ENCODE assay signal across 33 mouse cellular contexts in the genomic region with DNA sequence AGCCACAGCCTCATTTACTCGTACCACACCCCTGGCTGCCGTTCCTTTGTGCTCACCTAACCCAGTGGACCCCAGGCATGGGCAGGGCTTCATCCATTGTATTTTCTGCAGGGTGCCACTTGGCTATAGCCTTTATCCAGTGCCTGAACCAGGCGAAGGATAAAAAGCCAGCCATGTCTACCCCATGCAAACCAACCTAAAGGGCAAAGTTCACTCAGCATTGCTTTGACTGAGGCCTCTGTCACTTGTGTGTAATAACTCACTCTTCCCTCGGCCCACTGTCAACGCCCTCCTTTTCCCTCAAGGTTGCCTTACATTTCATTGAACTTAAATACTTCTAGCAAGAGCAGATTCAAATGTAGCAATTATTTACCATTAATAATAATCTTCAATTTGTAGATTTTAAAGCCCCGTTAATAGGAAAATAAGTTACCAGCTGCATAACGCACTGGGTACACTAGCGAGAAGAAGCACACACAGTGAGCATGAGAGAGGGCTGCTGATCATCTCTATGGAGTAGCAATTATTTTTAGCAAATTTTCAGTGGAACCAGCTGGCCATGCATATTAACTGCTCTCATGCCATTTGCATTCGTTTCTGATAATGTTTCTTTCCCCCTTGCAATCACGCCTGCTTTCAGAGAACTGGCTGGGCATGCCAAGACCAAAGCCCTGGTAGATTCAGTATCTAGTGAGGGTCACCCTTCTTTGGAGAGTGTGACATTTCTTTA. TPM values are rescaled to one million over a fixed set of nuclear protein-coding genes. Genes with fewer than 3 reads are reported as not detected.
DNase-seq lines count a peak whose midpoint lies in the region; ATAC-seq and TF ChIP-seq lines count a peak whose summit lies in the region.
"Had no signal": no experiment of that assay in that cellular context is flagged by ENCODE, and none has a peak within 500 bp of the region (broad histone marks: within the 10 kb centered on the region; RNA-seq: fewer than 3 reads in every experiment).

No protein-coding gene starts in this region.

- ATAC-seq in forebrain, embryonic 13.5 days = no peak
- ATAC-seq in neural tube, embryonic 13.5 days (ENCODE audit: low read depth) = no peak
- ATAC-seq in granulocyte monocyte progenitor cell, adult 5-6 weeks (replicated peaks; ENCODE audit: poor library complexity, severe bottlenecking) = no peak
- no peak for ATAC-seq in erythroblast, adult 5-6 weeks (replicated peaks; ENCODE audit: low FRiP score, poor library complexity, severe bottlenecking)
- ATAC-seq: midbrain, embryonic 15.5 days had no signal

- H3K9ac ChIP-seq in forebrain, embryonic 13.5 days = no peak overlapping the region
- H3K9ac ChIP-seq in neural tube, embryonic 13.5 days = no peak overlapping the region
- H3K9ac ChIP-seq: embryonic facial prominence, embryonic 13.5 days; heart, embryonic 13.5 days; limb, embryonic 12.5 days; liver, embryonic 15.5 days; lung, embryonic 14.5 days; midbrain, embryonic 15.5 days had no signal

- H3K4me3 ChIP-seq in forebrain, embryonic 13.5 days = no peak overlapping the region
- no peak overlapping the region for H3K4me3 ChIP-seq in forebrain, embryonic 10.5 days
- H3K4me3 ChIP-seq in neural tube, embryonic 13.5 days = no peak overlapping the region
- no peak overlapping the region for H3K4me3 ChIP-seq in layer of hippocampus, adult 2 months
- no peak overlapping the region for H3K4me3 ChIP-seq in heart, embryonic 10.5 days
- H3K4me3 ChIP-seq: embryonic facial prominence, embryonic 13.5 days; erythroblast, embryonic 14.5 days; heart, adult 2 months; heart, embryonic 13.5 days; left cerebral cortex, adult 2 months; limb, embryonic 12.5 days; liver, embryonic 15.5 days; midbrain, embryonic 10.5 days; midbrain, embryonic 15.5 days had no signal

- H3K27me3 ChIP-seq in forebrain, embryonic 13.5 days = peaks cover 6% of the 10 kb centered on the region; the same call in 1 of the 2 replicates
- H3K27me3 ChIP-seq in forebrain, embryonic 10.5 days (ENCODE audit: poor library complexity, severe bottlenecking) = no peaks in the 10 kb centered on the region
- H3K27me3 ChIP-seq in neural tube, embryonic 13.5 days = no peaks in the 10 kb centered on the region
- H3K27me3 ChIP-seq in heart, embryonic 10.5 days (ENCODE audit: insufficient read depth, poor library complexity, severe bottlenecking) = 0 out of 2 replicates have a peak, but pooled peaks cover 5% of the 10 kb centered on the region
- H3K27me3 ChIP-seq: embryonic facial prominence, embryonic 13.5 days; heart, embryonic 13.5 days; limb, embryonic 12.5 days; liver, embryonic 15.5 days; midbrain, embryonic 15.5 days had no signal

- no peaks in the 10 kb centered on the region for H3K9me3 ChIP-seq in forebrain, embryonic 13.5 days (replicated peaks)
- no peaks in the 10 kb centered on the region for H3K9me3 ChIP-seq in forebrain, embryonic 10.5 days
- H3K9me3 ChIP-seq in neural tube, embryonic 13.5 days = no peaks in the 10 kb centered on the region
- no peaks in the 10 kb centered on the region for H3K9me3 ChIP-seq in heart, embryonic 10.5 days
- H3K9me3 ChIP-seq: embryonic facial prominence, embryonic 13.5 days; heart, embryonic 13.5 days; limb, embryonic 12.5 days; liver, embryonic 15.5 days; midbrain, embryonic 10.5 days; midbrain, embryonic 15.5 days had no signal

- H3K4me1 ChIP-seq in forebrain, embryonic 13.5 days = peaks cover 49% of the 10 kb centered on the region
- peaks cover 24% of the 10 kb centered on the region for H3K4me1 ChIP-seq in forebrain, embryonic 10.5 days
- H3K4me1 ChIP-seq in neural tube, embryonic 13.5 days (replicated peaks) = peaks cover 55% of the 10 kb centered on the region
- no peaks in the 10 kb centered on the region for H3K4me1 ChIP-seq in heart, embryonic 10.5 days
- H3K4me1 ChIP-seq: liver, embryonic 15.5 days had no signal

- 65% methylated on average over 10 of the region's 10 CpGs for WGBS in forebrain, embryonic 13.5 days
- 80% methylated on average over 10 of the region's 10 CpGs for WGBS in forebrain, embryonic 10.5 days
- 48% methylated on average over 10 of the region's 10 CpGs for whole genome bisulfite sequencing in neural tube, embryonic 13.5 days
- WGBS in heart, embryonic 10.5 days = 81% methylated on average over 10 of the region's 10 CpGs

- TF ChIP-seq CTCF in layer of hippocampus, adult 2 months (conservative IDR thresholded peaks at IDR 0.05) = no peak

- no peaks in the 10 kb centered on the region for H3K36me3 ChIP-seq in forebrain, embryonic 13.5 days (ENCODE audit: poor library complexity, severe bottlenecking)
- H3K36me3 ChIP-seq in forebrain, embryonic 10.5 days (replicated peaks) = no peaks in the 10 kb centered on the region
- H3K36me3 ChIP-seq in neural tube, embryonic 13.5 days = no peaks in the 10 kb centered on the region
- no peaks in the 10 kb centered on the region for H3K36me3 ChIP-seq in heart, embryonic 10.5 days
- H3K36me3 ChIP-seq: embryonic facial prominence, embryonic 13.5 days; G1E; heart, embryonic 13.5 days; limb, embryonic 12.5 days; liver, embryonic 15.5 days; midbrain, embryonic 10.5 days; midbrain, embryonic 15.5 days had no signal

- no peak overlapping the region for H3K4me2 ChIP-seq in forebrain, embryonic 13.5 days
- no peak overlapping the region for H3K4me2 ChIP-seq in neural tube, embryonic 13.5 days
- H3K4me2 ChIP-seq: embryonic facial prominence, embryonic 13.5 days; heart, embryonic 13.5 days; limb, embryonic 12.5 days; liver, embryonic 15.5 days; lung, embryonic 14.5 days; midbrain, embryonic 15.5 days had no signal

- H3K27ac ChIP-seq in forebrain, embryonic 13.5 days = peak overlapping the region; percentile 46
- H3K27ac ChIP-seq in forebrain, embryonic 10.5 days = no peak overlapping the region
- 0 out of 2 replicates have a peak overlapping the region, but pooled peaks have one; percentile 34 for H3K27ac ChIP-seq in neural tube, embryonic 13.5 days (replicated peaks)
- H3K27ac ChIP-seq in layer of hippocampus, adult 2 months = peak overlapping the region; percentile 93
- H3K27ac ChIP-seq in heart, embryonic 10.5 days = no peak overlapping the region
- H3K27ac ChIP-seq: embryonic facial prominence, embryonic 13.5 days; heart, adult 2 months; heart, embryonic 13.5 days; left cerebral cortex, adult 2 months; limb, embryonic 12.5 days; liver, embryonic 15.5 days; midbrain, embryonic 10.5 days; midbrain, embryonic 15.5 days had no signal

- DNase-seq in forebrain, embryonic 10.5 days (ENCODE audit: extremely low spot score, low spot score) = no peak
- no peak for DNase-seq in neural tube, embryonic 10.5 days (ENCODE audit: extremely low spot score, low spot score)
- peak; percentile 49 to 67 for DNase-seq in layer of hippocampus, adult 2 months (ENCODE audit: low spot score in 2 of 2)
- no peak for DNase-seq in heart, embryonic 10.5 days (ENCODE audit: low spot score)
- DNase-seq: cerebellum, adult 11-12 months; cerebellum, adult 9-11 months; gastrocnemius, postnatal 25 days; heart, adult 2 months; heart, postnatal 10 days; kidney, adult 9 months; kidney, postnatal 10 days; lung, embryonic 14.5 days; lung, postnatal 14 days; right cerebral cortex, postnatal 4 days had no signal

RNA-seq across cellular contexts. Expression of a gene that starts 13.9 kb away (rescaled TPM):
- 0.13 and 0.39 TPM in 2 replicates for polyA plus RNA-seq in forebrain, embryonic 13.5 days (2015; fragmentation: Nextera tagmentation; extraction: Ambion mirVana)
- not detected in 2 replicates for polyA plus RNA-seq in forebrain, embryonic 10.5 days (2016; fragmentation: Nextera tagmentation; extraction: Ambion mirVana)
- 0.18 and 0.33 TPM in 2 replicates for polyA plus RNA-seq in neural tube, embryonic 13.5 days (2015; fragmentation: Nextera tagmentation; extraction: Ambion mirVana)
- total RNA-seq in layer of hippocampus, adult 2 months (2021) = 1 to 10 TPM; 2.1 to 2.7 TPM
- total RNA-seq in granulocyte monocyte progenitor cell, adult 5-6 weeks (2014; fragmentation: Nextera tagmentation) = not detected in 2 replicates
- total RNA-seq in granulocyte monocyte progenitor cell, adult 5-6 weeks (2017) = not detected in 2 replicates
- polyA plus RNA-seq in heart, embryonic 10.5 days (2016; fragmentation: Nextera tagmentation; extraction: Ambion mirVana) = 0.43 and 0.59 TPM in 2 replicates
- not detected in 2 replicates for total RNA-seq in erythroblast, adult 5-6 weeks (2015; ENCODE audit: low replicate concordance)
- total RNA-seq in erythroblast, adult 5-6 weeks (2017; ENCODE audit: low replicate concordance) = 1.5 TPM in 1 of 2 replicates, not detected in the other
- total RNA-seq: common myeloid progenitor, adult 5-6 weeks; hematopoietic stem cell, adult 5-6 weeks; liver, adult 2 months; megakaryocyte progenitor cell, adult 5-6 weeks had no signal
- polyA plus RNA-seq: embryonic facial prominence, embryonic 13.5 days; erythroblast, embryonic 14.5 days; G1E; intestine, embryonic 14.5 days; large intestine, adult 2 months; limb, embryonic 12.5 days; liver, adult 2 months; lung, embryonic 14.5 days; midbrain, embryonic 10.5 days had no signal

RNA-seq across cellular contexts. Expression of a gene that starts 40.9 kb away (rescaled TPM):
- polyA plus RNA-seq in forebrain, embryonic 13.5 days (2015; fragmentation: Nextera tagmentation; extraction: Ambion mirVana) = 13.9 and 15.4 TPM in 2 replicates
- 10.4 and 11.0 TPM in 2 replicates for polyA plus RNA-seq in forebrain, embryonic 10.5 days (2016; fragmentation: Nextera tagmentation; extraction: Ambion mirVana)
- polyA plus RNA-seq in neural tube, embryonic 13.5 days (2015; fragmentation: Nextera tagmentation; extraction: Ambion mirVana) = 22.1 and 23.3 TPM in 2 replicates
- total RNA-seq in layer of hippocampus, adult 2 months (2021) = 10 to 100 TPM; 62.0 to 62.9 TPM
- 85.5 and 121 TPM in 2 replicates for total RNA-seq in granulocyte monocyte progenitor cell, adult 5-6 weeks (2014; fragmentation: Nextera tagmentation)
- 44.6 and 58.1 TPM in 2 replicates for total RNA-seq in granulocyte monocyte progenitor cell, adult 5-6 weeks (2017)
- polyA plus RNA-seq in heart, embryonic 10.5 days (2016; fragmentation: Nextera tagmentation; extraction: Ambion mirVana) = 11.5 and 13.6 TPM in 2 replicates
- 179 and 188 TPM in 2 replicates for total RNA-seq in erythroblast, adult 5-6 weeks (2015; ENCODE audit: low replicate concordance)
- 105 and 131 TPM in 2 replicates for total RNA-seq in erythroblast, adult 5-6 weeks (2017; ENCODE audit: low replicate concordance)

Comparison
In these comparisons a context has a peak if more than half of its experiments do, and no peak if none do; other contexts are left out.
1. H3K27ac ChIP-seq: peak in forebrain, embryonic 13.5 days (single experiment), neural tube, embryonic 13.5 days (single experiment) and layer of hippocampus, adult 2 months (single experiment); none in forebrain, embryonic 10.5 days (single experiment) and heart, embryonic 10.5 days (single experiment).
2. DNase-seq: peak in layer of hippocampus, adult 2 months (2 of 2); none in forebrain, embryonic 10.5 days (single experiment), neural tube, embryonic 10.5 days (single experiment) and heart, embryonic 10.5 days (single experiment).